Mouse (Mus musculus): Measurements from ENCODE around the gene Tcerg1l. TPM values are rescaled to one million over a fixed set of nuclear protein-coding genes. Genes with fewer than 3 reads are reported as not detected.

Tcerg1l gene
- polyA plus RNA-seq, 1 experiment = 0.16 TPM

- H3K27ac ChIP-seq (ENCODE audit: insufficient read depth, low read depth, low read length) = no peak overlapping the region
- H3K36me3 ChIP-seq (ENCODE audit: control insufficient read depth, insufficient read depth, low read length) = no peaks in the 10 kb centered on the region
- H3K4me1 ChIP-seq (ENCODE audit: control insufficient read depth, insufficient read depth, low read length) = no peaks in the 10 kb centered on the region
- TF ChIP-seq CTCF (conservative IDR thresholded peaks at IDR 0.05; ENCODE audit: insufficient read depth, insufficient read length, low read depth, low read length) (no peak), POLR2A (IDR thresholded peaks at IDR 0.05; ENCODE audit: low read depth, low read length) (no peak)
- no peak overlapping the region for H3K4me3 ChIP-seq (ENCODE audit: insufficient read depth, low read depth, low read length)
- WGBS = 81% methylated on average over 1 of the region's 1 CpGs
- no peak for DNase-seq
- no peaks in the 10 kb centered on the region for H3K27me3 ChIP-seq (replicated peaks; ENCODE audit: control insufficient read depth, insufficient read depth, low read length)
Observed at GRCm38 (mm10) chr7:138275263-138275662, 122.3 kb downstream of the Tcerg1l start.

- Histone ChIP-seq H3K27ac (ENCODE audit: insufficient read depth, low read depth, low read length) (no peak overlapping the region), H3K4me3 (ENCODE audit: insufficient read depth, low read depth, low read length) (no peak overlapping the region), H3K36me3 (ENCODE audit: control insufficient read depth, insufficient read depth, low read length) (no peaks in the 10 kb centered on the region), H3K4me1 (ENCODE audit: control insufficient read depth, insufficient read depth, low read length) (no peaks in the 10 kb centered on the region), H3K27me3 (replicated peaks; ENCODE audit: control insufficient read depth, insufficient read depth, low read length) (no peaks in the 10 kb centered on the region)
- WGBS = 70% methylated on average over 7 of the region's 7 CpGs
- TF ChIP-seq POLR2A (IDR thresholded peaks at IDR 0.05; ENCODE audit: low read depth, low read length) = no peak
- no peak for TF ChIP-seq CTCF (conservative IDR thresholded peaks at IDR 0.05; ENCODE audit: insufficient read depth, insufficient read length, low read depth, low read length)
- DNase-seq = no peak
Observed at GRCm38 (mm10) chr7:138271328-138271727, 126.2 kb downstream of the Tcerg1l start.

- Histone ChIP-seq H3K4me3 (ENCODE audit: insufficient read depth, low read depth, low read length) (no peak overlapping the region), H3K27me3 (replicated peaks; ENCODE audit: control insufficient read depth, insufficient read depth, low read length) (no peaks in the 10 kb centered on the region), H3K4me1 (ENCODE audit: control insufficient read depth, insufficient read depth, low read length) (no peaks in the 10 kb centered on the region), H3K27ac (ENCODE audit: insufficient read depth, low read depth, low read length) (no peak overlapping the region), H3K36me3 (ENCODE audit: control insufficient read depth, insufficient read depth, low read length) (no peaks in the 10 kb centered on the region)
- DNase-seq = no peak
- no peak for TF ChIP-seq CTCF (conservative IDR thresholded peaks at IDR 0.05; ENCODE audit: insufficient read depth, insufficient read length, low read depth, low read length)
- 42% methylated on average over 8 of the region's 8 CpGs for WGBS
Observed at GRCm38 (mm10) chr7:138269386-138269785, 128.1 kb downstream of the Tcerg1l start.

DNA sequence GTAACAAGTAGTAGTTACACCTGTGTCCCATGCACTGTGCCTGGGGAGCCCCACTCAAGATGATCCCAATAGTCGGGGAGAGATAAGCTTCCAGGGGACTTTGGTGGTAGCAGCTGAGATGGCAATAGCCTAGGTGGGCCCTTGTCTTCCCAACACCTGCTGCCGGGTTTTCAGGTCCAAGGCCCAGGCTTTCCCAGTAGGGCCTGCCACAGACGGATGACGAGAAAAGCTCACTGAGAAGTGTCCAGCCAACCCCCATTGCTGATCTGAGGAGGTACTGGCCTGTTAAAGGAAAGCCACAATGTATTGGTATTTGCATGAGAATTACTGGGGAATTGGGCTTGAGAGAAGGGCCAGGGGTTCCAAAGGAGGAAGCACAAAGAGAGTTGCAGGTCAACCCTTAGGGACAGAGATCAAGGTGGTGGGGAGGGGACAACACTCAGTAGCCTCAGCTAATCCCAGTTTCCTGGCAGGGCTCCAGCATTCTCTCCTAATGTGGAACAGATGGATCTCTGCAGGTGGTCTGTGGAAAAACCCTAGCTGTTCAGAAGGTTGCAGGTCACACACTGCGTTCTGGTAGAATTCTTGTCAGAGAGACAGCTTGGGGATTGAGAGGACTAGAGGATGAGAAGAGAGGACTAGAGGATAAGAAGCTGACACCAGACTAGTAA is 129.4 kb downstream of the Tcerg1l start:
- H3K36me3 ChIP-seq (ENCODE audit: control insufficient read depth, insufficient read depth, low read length) = no peaks in the 10 kb centered on the region
- no peak overlapping the region for H3K4me3 ChIP-seq (ENCODE audit: insufficient read depth, low read depth, low read length)
- H3K4me1 ChIP-seq (ENCODE audit: control insufficient read depth, insufficient read depth, low read length) = no peaks in the 10 kb centered on the region
- WGBS = 73% methylated on average over 5 of the region's 5 CpGs
- no peak for TF ChIP-seq CTCF (conservative IDR thresholded peaks at IDR 0.05; ENCODE audit: insufficient read depth, insufficient read length, low read depth, low read length)
- TF ChIP-seq POLR2A (IDR thresholded peaks at IDR 0.05; ENCODE audit: low read depth, low read length) = no peak
- no peak overlapping the region for H3K27ac ChIP-seq (ENCODE audit: insufficient read depth, low read depth, low read length)
- DNase-seq = peak; percentile 28
- H3K27me3 ChIP-seq (replicated peaks; ENCODE audit: control insufficient read depth, insufficient read depth, low read length) = no peaks in the 10 kb centered on the region

- WGBS = 75% methylated on average over 5 of the region's 5 CpGs
- no peak for DNase-seq
- Histone ChIP-seq H3K27me3 (replicated peaks; ENCODE audit: control insufficient read depth, insufficient read depth, low read length) (no peaks in the 10 kb centered on the region), H3K4me1 (ENCODE audit: control insufficient read depth, insufficient read depth, low read length) (no peaks in the 10 kb centered on the region), H3K27ac (ENCODE audit: insufficient read depth, low read depth, low read length) (no peak overlapping the region), H3K36me3 (ENCODE audit: control insufficient read depth, insufficient read depth, low read length) (no peaks in the 10 kb centered on the region), H3K4me3 (ENCODE audit: insufficient read depth, low read depth, low read length) (no peak overlapping the region)
- TF ChIP-seq CTCF (conservative IDR thresholded peaks at IDR 0.05; ENCODE audit: insufficient read depth, insufficient read length, low read depth, low read length) = no peak
- TF ChIP-seq POLR2A (IDR thresholded peaks at IDR 0.05; ENCODE audit: low read depth, low read length) = no peak
Observed at GRCm38 (mm10) chr7:138248612-138249011, 148.9 kb downstream of the Tcerg1l start.

DNA sequence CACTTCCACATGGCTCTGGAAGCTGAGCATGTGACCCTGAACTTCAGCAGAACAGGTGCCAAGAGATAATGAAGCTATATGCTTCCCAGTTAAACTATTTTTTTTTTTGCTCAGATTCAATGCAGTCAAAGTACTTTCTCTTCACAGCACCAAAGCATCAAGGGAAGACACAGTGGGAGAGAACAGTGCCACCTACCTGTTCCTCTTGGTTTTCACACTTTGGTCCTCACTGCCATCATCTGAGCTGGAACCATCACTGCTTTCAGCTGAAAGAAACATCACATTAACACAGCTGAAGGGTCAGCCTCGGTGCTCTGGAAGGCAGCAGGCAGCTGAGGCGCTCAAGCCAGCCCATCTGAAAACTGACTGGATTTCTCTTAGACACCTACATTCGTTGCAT is 149.4 kb downstream of the Tcerg1l start:
- no peaks in the 10 kb centered on the region for H3K27me3 ChIP-seq (replicated peaks; ENCODE audit: control insufficient read depth, insufficient read depth, low read length)
- no peak overlapping the region for H3K4me3 ChIP-seq (ENCODE audit: insufficient read depth, low read depth, low read length)
- no peak overlapping the region for H3K27ac ChIP-seq (ENCODE audit: insufficient read depth, low read depth, low read length)
- no peak for DNase-seq
- TF ChIP-seq CTCF (conservative IDR thresholded peaks at IDR 0.05; ENCODE audit: insufficient read depth, insufficient read length, low read depth, low read length) = no peak; the same call in 1 of the 2 replicates
- TF ChIP-seq POLR2A (IDR thresholded peaks at IDR 0.05; ENCODE audit: low read depth, low read length) = no peak
- no peaks in the 10 kb centered on the region for H3K36me3 ChIP-seq (ENCODE audit: control insufficient read depth, insufficient read depth, low read length)
- WGBS = 65% methylated on average over 3 of the region's 3 CpGs
- no peaks in the 10 kb centered on the region for H3K4me1 ChIP-seq (ENCODE audit: control insufficient read depth, insufficient read depth, low read length)

DNA sequence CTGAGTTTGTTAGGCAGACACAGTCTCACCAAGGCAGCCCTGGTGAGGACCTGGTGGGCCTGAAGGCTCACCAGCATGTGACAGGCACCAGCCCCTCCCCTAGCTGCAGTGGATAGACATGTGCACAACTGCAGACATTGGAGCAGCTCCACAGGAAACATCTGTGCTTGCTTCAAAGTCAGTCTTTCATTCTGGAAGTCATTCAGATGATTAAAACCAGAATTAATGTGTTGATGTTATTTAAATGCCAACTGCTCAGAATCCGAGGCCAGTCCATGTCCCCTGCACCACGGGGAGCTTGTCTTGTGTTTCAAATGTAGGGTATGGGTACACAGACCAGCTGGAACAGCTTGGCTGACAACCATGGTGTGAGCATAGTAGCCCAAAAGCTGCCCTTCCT is 150.8 kb downstream of the Tcerg1l start:
- no peak overlapping the region for H3K4me3 ChIP-seq (ENCODE audit: insufficient read depth, low read depth, low read length)
- no peak overlapping the region for H3K27ac ChIP-seq (ENCODE audit: insufficient read depth, low read depth, low read length)
- H3K27me3 ChIP-seq (replicated peaks; ENCODE audit: control insufficient read depth, insufficient read depth, low read length) = no peaks in the 10 kb centered on the region
- no peak for DNase-seq
- no peaks in the 10 kb centered on the region for H3K4me1 ChIP-seq (ENCODE audit: control insufficient read depth, insufficient read depth, low read length)
- no peak for TF ChIP-seq CTCF (conservative IDR thresholded peaks at IDR 0.05; ENCODE audit: insufficient read depth, insufficient read length, low read depth, low read length)
- TF ChIP-seq POLR2A (IDR thresholded peaks at IDR 0.05; ENCODE audit: low read depth, low read length) = no peak
- H3K36me3 ChIP-seq (ENCODE audit: control insufficient read depth, insufficient read depth, low read length) = no peaks in the 10 kb centered on the region
- WGBS = 18% methylated on average over 2 of the region's 2 CpGs
